Mouse (Mus musculus) lung, embryonic 15.5 days (tissue): ENCODE measurements around the gene Dnajb11. TPM values are rescaled to one million over a fixed set of nuclear protein-coding genes. Genes with fewer than 3 reads are reported as not detected.
A peak's percentile ranks its signal among the peaks of the same experiment; 100 is the strongest.

Experiments used
- ATAC-seq: fragments of 200-750 bp; cut with Nextera tagmentation; 2 replicates; pipeline ENCODE4 v1.8.0; 2017; ENCODE audit warnings: moderate number of reproducible peaks, borderline replicate concordance; ENCODE audit not compliant: low FRiP score, low TSS enrichment; ENCODE audit errors: extremely low read depth
- H3K27ac ChIP-seq: fragments of 300-500 bp; sonication (generic); 2 replicates; pipeline ENCODE4 v1.5.1; 2015; ENCODE audit warnings: moderate library complexity, mild to moderate bottlenecking, inconsistent platforms
- H3K27me3 ChIP-seq: fragments of 300-500 bp; sonication (generic); 2 replicates; pipeline ENCODE4 v1.6.1; 2015; ENCODE audit warnings: inconsistent platforms
- H3K36me3 ChIP-seq: fragments of 300-500 bp; sonication (generic); 2 replicates; pipeline ENCODE4 v1.6.1; 2015; ENCODE audit warnings: inconsistent platforms
- H3K4me1 ChIP-seq: fragments of 300-500 bp; sonication (generic); 2 replicates; pipeline ENCODE4 v1.6.1; 2015; ENCODE audit warnings: inconsistent platforms
- H3K4me2 ChIP-seq: fragments of 300-500 bp; sonication (generic); 2 replicates; pipeline ENCODE4 v1.6.1; 2015; ENCODE audit warnings: inconsistent platforms, mild to moderate bottlenecking, moderate library complexity
- H3K4me3 ChIP-seq: fragments of 300-500 bp; sonication (generic); 2 replicates; pipeline ENCODE4 v1.5.1; 2015; ENCODE audit warnings: mild to moderate bottlenecking, inconsistent platforms
- H3K9ac ChIP-seq: fragments of 300-500 bp; sonication (generic); 2 replicates; pipeline ENCODE4 v1.6.1; 2015; ENCODE audit warnings: inconsistent platforms
- H3K9me3 ChIP-seq: fragments of 300-500 bp; sonication (generic); 2 replicates; pipeline ENCODE4 v1.6.1; 2016; ENCODE audit warnings: inconsistent platforms
- WGBS: fragments of 180-500 bp; shearing (Covaris S2); methylation state at CpG from one replicate; pipeline ENCODE4 v1.1.7; 2015; 5-methylcytosine and 5-hydroxymethylcytosine counted together
- polyA plus RNA-seq: library from polyadenylated mRNA; unstranded; fragments of >200 nt; fragmentation: Nextera tagmentation; extraction: Ambion mirVana; gene quantifications from 2 replicates; pipeline ENCODE4 v1.2.1, GENCODE M21; 2015

Dnajb11 gene
- polyA plus RNA-seq, 1 experiment from 2014 or later, result 109 TPM

- Histone ChIP-seq H3K4me3 (no peak overlapping the region), H3K4me1 (peaks cover 4% of the 10 kb centered on the region), H3K9ac (no peak overlapping the region), H3K27me3 (no peaks in the 10 kb centered on the region), H3K27ac (no peak overlapping the region), H3K9me3 (no peaks in the 10 kb centered on the region), H3K36me3 (no peaks in the 10 kb centered on the region), H3K4me2 (no peak overlapping the region)
- WGBS, result 88% methylated on average over 4 of the region's 4 CpGs
- no peak for ATAC-seq
These were observed 4.9 kb upstream of the Dnajb11 start for GRCm38 (mm10) chr16:22852709-22853108.

- peak overlapping the region; percentile 98 for H3K4me3 ChIP-seq
- H3K9ac ChIP-seq, result peak overlapping the region; percentile 54
- WGBS, result 9% methylated on average over 9 of the region's 9 CpGs
- H3K4me2 ChIP-seq, result peak overlapping the region; percentile 75
- H3K36me3 ChIP-seq, result no peaks in the 10 kb centered on the region; the same call in 1 of the 2 replicates
- no peaks in the 10 kb centered on the region for H3K27me3 ChIP-seq
- peak overlapping the region; percentile 71 for H3K27ac ChIP-seq
- ATAC-seq, result no peak
- no peaks in the 10 kb centered on the region for H3K9me3 ChIP-seq
- peaks cover 12% of the 10 kb centered on the region for H3K4me1 ChIP-seq
These were observed 872 bp upstream of the Dnajb11 start for GRCm38 (mm10) chr16:22856773-22857172.

DNA sequence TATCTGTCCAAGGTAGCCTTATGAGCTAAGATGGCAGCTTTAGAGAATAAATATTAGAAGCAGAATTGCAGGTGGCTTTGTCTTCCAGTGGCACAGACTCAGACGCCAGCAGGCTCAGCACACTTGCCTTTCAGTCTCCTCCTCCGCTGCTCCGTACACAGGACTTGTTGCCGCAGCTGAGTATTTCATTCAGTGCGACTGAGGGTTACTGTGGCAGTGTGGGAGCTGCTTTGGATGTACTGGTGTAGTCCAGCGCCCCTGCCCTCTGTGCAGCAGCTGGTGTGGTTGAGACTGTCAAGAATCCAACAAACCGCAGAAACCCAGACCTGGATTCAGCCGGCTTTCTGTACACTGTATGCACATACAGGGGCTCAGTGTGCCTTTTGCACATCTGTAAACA, 14.8 kb downstream of the Dnajb11 start:
- Histone ChIP-seq H3K9ac (no peak overlapping the region), H3K27ac (no peak overlapping the region), H3K27me3 (no peaks in the 10 kb centered on the region), H3K9me3 (no peaks in the 10 kb centered on the region), H3K4me3 (no peak overlapping the region), H3K4me2 (no peak overlapping the region), H3K4me1 (no peaks in the 10 kb centered on the region), H3K36me3 (peaks cover 60% of the 10 kb centered on the region)
- no peak for ATAC-seq
- 93% methylated on average over 8 of the region's 8 CpGs for WGBS

- no peak overlapping the region for H3K4me2 ChIP-seq
- no peak overlapping the region for H3K27ac ChIP-seq
- no peaks in the 10 kb centered on the region for H3K27me3 ChIP-seq
- 70% methylated on average over 4 of the region's 4 CpGs for WGBS
- peaks cover 50% of the 10 kb centered on the region for H3K36me3 ChIP-seq
- no peaks in the 10 kb centered on the region for H3K9me3 ChIP-seq
- H3K4me3 ChIP-seq, result no peak overlapping the region
- no peak for ATAC-seq
- H3K4me1 ChIP-seq, result no peaks in the 10 kb centered on the region
- H3K9ac ChIP-seq, result no peak overlapping the region
These were observed 15.7 kb downstream of the Dnajb11 start for GRCm38 (mm10) chr16:22873369-22873768.

- Histone ChIP-seq H3K4me2 (no peak overlapping the region), H3K36me3 (peaks cover 19% of the 10 kb centered on the region), H3K4me3 (no peak overlapping the region), H3K9me3 (no peaks in the 10 kb centered on the region), H3K4me1 (no peaks in the 10 kb centered on the region), H3K27ac (no peak overlapping the region), H3K27me3 (no peaks in the 10 kb centered on the region), H3K9ac (no peak overlapping the region)
- no peak for ATAC-seq
- WGBS, result 36% methylated on average over 9 of the region's 9 CpGs
These were observed 18.8 kb downstream of the Dnajb11 start for GRCm38 (mm10) chr16:22876218-22877043.

DNA sequence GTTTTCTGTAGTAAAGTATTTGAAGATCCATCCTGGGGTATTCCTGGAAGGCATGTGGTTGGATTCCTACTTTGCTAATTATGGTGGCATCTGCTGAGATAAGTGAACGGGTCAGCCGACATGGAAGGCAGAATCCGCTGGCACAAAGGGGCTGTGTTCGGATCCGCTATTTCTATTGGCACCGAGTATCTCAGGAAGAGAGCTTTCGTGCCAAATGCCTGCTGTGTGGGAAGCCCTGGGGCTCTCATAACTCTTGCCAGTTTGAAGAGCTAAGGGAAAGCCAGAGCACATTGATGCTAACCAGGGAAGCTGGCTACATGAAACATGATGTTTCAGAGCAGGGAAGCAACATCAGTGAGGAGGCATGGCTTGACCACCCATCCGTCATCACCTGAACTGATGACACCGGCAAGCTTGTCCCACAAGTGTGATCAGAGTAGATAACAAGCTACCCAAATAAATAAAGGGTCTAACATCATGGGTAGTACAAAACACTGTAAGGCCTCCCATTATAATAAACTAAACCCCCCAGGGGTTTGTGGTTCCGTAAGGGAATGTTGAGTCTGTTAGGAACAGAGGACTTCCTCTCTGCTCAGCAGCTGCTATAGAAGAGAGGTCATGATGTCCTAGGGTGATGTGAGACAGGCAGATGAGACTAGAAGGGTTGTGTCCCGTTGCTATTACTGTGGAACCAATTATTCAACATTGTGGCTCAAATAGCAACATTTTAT, 20.2 kb downstream of the Dnajb11 start:
- ATAC-seq, result no peak
- no peaks in the 10 kb centered on the region for H3K9me3 ChIP-seq
- peaks cover 5% of the 10 kb centered on the region for H3K36me3 ChIP-seq
- H3K9ac ChIP-seq, result no peak overlapping the region
- no peak overlapping the region for H3K4me3 ChIP-seq
- no peaks in the 10 kb centered on the region for H3K27me3 ChIP-seq
- no peaks in the 10 kb centered on the region for H3K4me1 ChIP-seq
- no peak overlapping the region for H3K27ac ChIP-seq
- H3K4me2 ChIP-seq, result no peak overlapping the region
- WGBS, result 63% methylated on average over 11 of the region's 11 CpGs

- Histone ChIP-seq H3K36me3 (no peaks in the 10 kb centered on the region), H3K27ac (no peak overlapping the region), H3K4me1 (no peaks in the 10 kb centered on the region), H3K27me3 (no peaks in the 10 kb centered on the region), H3K9me3 (no peaks in the 10 kb centered on the region), H3K4me3 (no peak overlapping the region), H3K4me2 (no peak overlapping the region), H3K9ac (no peak overlapping the region)
- 58% methylated on average over 7 of the region's 7 CpGs for WGBS
- no peak for ATAC-seq
These were observed 21.1 kb downstream of the Dnajb11 start for GRCm38 (mm10) chr16:22878716-22879115.

DNA sequence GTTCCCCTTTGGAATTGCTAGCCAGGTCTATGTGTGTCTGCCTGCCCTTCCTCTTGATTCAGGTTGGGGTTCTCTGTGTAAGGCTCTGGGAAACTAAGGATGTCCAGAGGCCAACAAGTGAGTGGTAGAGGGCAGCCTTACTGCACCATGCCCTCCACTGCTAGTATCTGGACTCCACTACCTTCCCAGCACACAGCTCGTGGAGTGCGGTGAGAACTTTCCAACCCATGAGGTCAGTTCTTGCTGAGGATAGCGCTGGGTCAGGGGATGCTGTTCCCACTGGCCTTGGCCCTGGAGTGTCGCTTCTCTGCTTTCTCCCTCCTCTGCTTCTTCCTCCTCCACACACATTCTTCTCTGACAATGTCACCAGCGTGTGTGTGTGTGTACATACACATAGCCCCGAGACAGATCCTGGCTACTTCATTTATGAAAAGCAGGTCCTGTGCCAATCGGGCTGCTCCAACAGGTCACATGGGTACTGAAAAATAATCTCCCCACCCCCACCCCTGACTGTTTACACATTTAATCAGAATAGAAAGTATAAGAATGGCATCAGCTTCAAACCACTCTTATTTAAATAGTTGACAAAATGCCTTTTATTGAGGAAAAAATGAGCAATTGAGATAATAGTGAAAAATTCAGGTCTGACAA, 22.4 kb downstream of the Dnajb11 start:
- no peak for ATAC-seq
- Histone ChIP-seq H3K4me1 (no peaks in the 10 kb centered on the region), H3K4me3 (no peak overlapping the region), H3K9ac (no peak overlapping the region), H3K27ac (no peak overlapping the region), H3K36me3 (no peaks in the 10 kb centered on the region), H3K27me3 (no peaks in the 10 kb centered on the region), H3K4me2 (no peak overlapping the region), H3K9me3 (no peaks in the 10 kb centered on the region)
- WGBS, result 48% methylated on average over 7 of the region's 7 CpGs

DNA sequence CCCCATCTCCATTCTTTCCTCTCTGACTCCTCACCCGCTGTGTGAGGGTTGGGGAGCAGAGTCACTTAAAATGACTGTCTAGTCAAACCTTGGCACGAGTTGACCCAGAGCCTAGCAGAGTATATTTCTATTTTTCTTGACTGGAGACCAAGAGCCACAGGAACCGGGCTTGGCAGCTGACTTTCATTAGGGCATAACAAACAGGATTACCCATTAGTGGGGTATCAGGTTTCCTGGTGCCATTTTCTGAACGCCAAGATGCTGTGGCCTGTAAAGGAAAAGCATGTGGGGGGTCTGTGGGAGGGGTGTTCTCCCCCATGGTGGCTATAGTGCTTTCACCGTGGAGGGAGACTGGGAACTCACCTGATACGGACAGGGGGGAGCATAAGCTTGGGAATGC, 23.3 kb downstream of the Dnajb11 start:
- ATAC-seq, result no peak
- Histone ChIP-seq H3K4me3 (no peak overlapping the region), H3K4me1 (no peaks in the 10 kb centered on the region), H3K9me3 (no peaks in the 10 kb centered on the region), H3K27ac (no peak overlapping the region), H3K4me2 (no peak overlapping the region), H3K9ac (no peak overlapping the region), H3K36me3 (no peaks in the 10 kb centered on the region), H3K27me3 (no peaks in the 10 kb centered on the region)
- WGBS, result 23% methylated on average over 6 of the region's 6 CpGs

DNA sequence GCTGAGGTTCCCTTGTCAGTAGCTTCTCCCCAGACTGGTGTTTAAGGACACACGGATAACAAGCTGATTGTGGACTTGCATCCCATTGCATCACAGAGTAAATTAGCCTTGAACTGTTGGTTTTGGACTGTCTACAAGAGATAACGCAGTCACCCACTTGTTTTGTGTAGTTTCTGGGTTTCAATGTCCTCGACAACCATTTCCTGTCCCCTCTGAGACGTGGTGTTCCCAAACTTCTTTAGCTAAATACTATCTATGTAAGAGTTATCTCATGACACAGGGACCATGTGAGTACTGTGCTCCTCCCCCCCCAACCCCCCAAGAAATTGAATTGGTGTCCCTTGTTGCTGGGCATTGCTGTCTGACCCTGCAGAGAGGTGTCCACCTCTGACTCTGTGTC, 23.8 kb downstream of the Dnajb11 start:
- Histone ChIP-seq H3K27ac (no peak overlapping the region), H3K4me1 (no peaks in the 10 kb centered on the region), H3K9me3 (no peaks in the 10 kb centered on the region), H3K9ac (no peak overlapping the region), H3K4me2 (no peak overlapping the region), H3K27me3 (no peaks in the 10 kb centered on the region), H3K4me3 (no peak overlapping the region), H3K36me3 (no peaks in the 10 kb centered on the region)
- ATAC-seq, result no peak
- WGBS, result 35% methylated on average over 4 of the region's 4 CpGs

DNA sequence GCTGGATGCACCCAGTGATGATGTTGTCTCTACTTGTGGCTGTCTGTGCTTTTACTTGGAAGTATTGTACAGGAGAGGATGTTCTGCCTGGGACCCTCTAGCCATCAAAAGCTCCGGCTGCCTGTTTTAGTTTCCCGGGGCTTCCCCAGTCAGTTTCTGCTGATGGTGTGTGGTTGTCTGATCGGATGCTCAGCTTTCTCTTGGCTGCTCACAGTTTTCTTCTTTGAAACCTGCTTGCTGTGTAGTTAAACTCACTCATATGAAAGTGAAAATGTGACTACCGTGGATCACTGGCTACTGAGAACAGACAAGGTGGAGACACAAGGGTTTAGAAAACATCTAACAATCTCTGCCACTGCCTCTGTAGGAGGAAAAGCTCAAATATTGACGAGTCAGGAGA, 25.8 kb downstream of the Dnajb11 start:
- H3K36me3 ChIP-seq, result no peaks in the 10 kb centered on the region
- H3K27ac ChIP-seq, result no peak overlapping the region
- H3K27me3 ChIP-seq, result no peaks in the 10 kb centered on the region
- no peak overlapping the region for H3K9ac ChIP-seq
- H3K9me3 ChIP-seq, result no peaks in the 10 kb centered on the region
- no peaks in the 10 kb centered on the region for H3K4me1 ChIP-seq
- no peak overlapping the region for H3K4me3 ChIP-seq
- 73% methylated on average over 5 of the region's 5 CpGs for WGBS
- ATAC-seq, result no peak
- H3K4me2 ChIP-seq, result no peak overlapping the region

DNA sequence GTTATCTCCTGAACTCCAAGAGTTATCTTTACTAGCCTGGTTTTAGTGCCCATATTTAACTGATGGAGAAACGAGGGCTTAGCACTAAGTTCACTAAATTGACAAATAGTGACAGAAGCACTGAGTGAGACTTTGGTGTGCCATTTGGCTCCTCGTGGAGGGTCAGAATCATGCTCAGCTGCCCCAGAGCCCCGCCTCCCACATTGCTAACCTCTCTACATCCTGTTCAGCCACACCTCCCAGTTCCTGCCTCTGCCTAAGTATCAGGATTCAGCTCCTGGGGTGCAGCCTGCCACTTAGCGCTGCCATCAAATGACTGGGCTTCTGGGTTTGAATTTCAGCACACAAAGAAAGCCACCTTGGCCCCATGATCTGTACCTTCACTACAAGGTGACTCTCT, 27.7 kb downstream of the Dnajb11 start:
- no peak overlapping the region for H3K27ac ChIP-seq

More for the DNA sequence above, 27.7 kb downstream of the Dnajb11 start:
- Histone ChIP-seq H3K4me3 (no peak overlapping the region), H3K9ac (no peak overlapping the region), H3K27me3 (no peaks in the 10 kb centered on the region; the same call in 1 of the 2 replicates), H3K4me2 (no peak overlapping the region), H3K36me3 (no peaks in the 10 kb centered on the region), H3K4me1 (no peaks in the 10 kb centered on the region), H3K9me3 (no peaks in the 10 kb centered on the region)
- no peak for ATAC-seq
- WGBS, result 12% methylated on average over 4 of the region's 4 CpGs
